Mouse (Mus musculus): ENCODE measurements around the gene Vmn2r35.
"Not testable (repeated sequence)": the region's sequence is repeated elsewhere in the genome, so short reads cannot be mapped to it uniquely, and the experiment has no call there.

Vmn2r35 gene

GRCm38 (mm10) chr7:7819767-7820166 is at the start of gene Vmn2r35:
TSS of gene Vmn2r35 (minus strand) at chr7:7819867.
- CTCF ChIA-PET, result not testable (repeated sequence)

GRCm38 (mm10) chr7:7794196-7794595 is 25.5 kb downstream of the Vmn2r35 start:
- CTCF ChIA-PET, result not testable (repeated sequence)

All from spleen, embryonic (tissue).